In the genomic region with DNA sequence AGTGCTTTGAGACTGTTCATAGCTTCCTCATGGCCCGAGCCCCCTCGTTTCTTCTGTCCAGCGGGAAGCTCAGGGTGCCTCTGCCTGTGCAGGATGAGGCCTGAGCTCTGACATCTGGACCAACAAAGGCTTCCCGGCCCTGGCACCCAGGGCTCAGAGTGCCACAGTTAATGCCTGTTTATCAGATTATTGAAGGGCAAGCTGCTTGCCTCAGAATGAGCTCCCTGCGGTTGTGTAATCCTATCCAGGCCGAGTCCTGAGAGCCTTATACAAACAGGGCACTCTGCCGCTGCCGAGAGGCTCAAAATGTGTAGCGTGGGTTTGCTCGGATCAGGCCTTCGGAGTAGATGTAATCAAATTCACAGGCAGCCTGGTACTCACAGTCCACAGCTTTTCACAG, we compare ENCODE assay signal across 9 mouse cellular contexts.
DNase-seq lines count a peak whose midpoint lies in the region; ATAC-seq lines count a peak whose summit lies in the region.
"Had no signal": no experiment of that assay in that cellular context is flagged by ENCODE, and none has a peak within 500 bp of the region (broad histone marks: within the 10 kb centered on the region; RNA-seq: fewer than 3 reads in every experiment).

No protein-coding gene starts in this region.

- intact Hi-C loops in heart, postnatal 25 days (cut with DNase I) = no loop called here

- H3K36me3 ChIP-seq in liver, embryonic 13.5 days = no peaks in the 10 kb centered on the region
- no peaks in the 10 kb centered on the region for H3K36me3 ChIP-seq in neural tube, embryonic 11.5 days (ENCODE audit: control insufficient read depth, insufficient read depth, low read length)

- no peak overlapping the region for H3K4me3 ChIP-seq in liver, embryonic 13.5 days (replicated peaks)
- no peak overlapping the region for H3K4me3 ChIP-seq in neural tube, embryonic 11.5 days (ENCODE audit: low read depth, low read length)
- H3K4me3 ChIP-seq: megakaryocyte, embryonic 14.5 days had no signal

- WGBS in liver, embryonic 13.5 days (ENCODE audit: insufficient replicate concordance) = 52% methylated on average over 11 of the region's 11 CpGs
- WGBS in neural tube, embryonic 11.5 days = 42% methylated on average over 11 of the region's 11 CpGs

- ATAC-seq in liver, embryonic 13.5 days (ENCODE audit: low read depth) = 0 out of 2 replicates have a peak, but pooled peaks have one; percentile 26
- no peak for ATAC-seq in neural tube, embryonic 11.5 days (ENCODE audit: insufficient read depth, low FRiP score, low TSS enrichment)
- ATAC-seq in megakaryocyte, adult 5-6 weeks (ENCODE audit: poor library complexity, severe bottlenecking) = no peak

- no peak overlapping the region for H3K4me2 ChIP-seq in liver, embryonic 13.5 days
- H3K4me2 ChIP-seq in neural tube, embryonic 11.5 days (ENCODE audit: low read depth) = no peak overlapping the region

- no peak overlapping the region for H3K9ac ChIP-seq in liver, embryonic 13.5 days
- no peak overlapping the region for H3K9ac ChIP-seq in neural tube, embryonic 11.5 days (ENCODE audit: low read length)

- H3K27ac ChIP-seq in liver, embryonic 13.5 days = no peak overlapping the region
- H3K27ac ChIP-seq in neural tube, embryonic 11.5 days (ENCODE audit: low read depth, low read length) = 0 out of 2 replicates have a peak overlapping the region, but pooled peaks have one; percentile 14

- H3K27me3 ChIP-seq in liver, embryonic 13.5 days = no peaks in the 10 kb centered on the region
- H3K27me3 ChIP-seq in neural tube, embryonic 11.5 days (ENCODE audit: control insufficient read depth, insufficient read depth, low read length) = no peaks in the 10 kb centered on the region
- H3K27me3 ChIP-seq: megakaryocyte, embryonic 14.5 days had no signal

- peak; percentile 96 for DNase-seq in heart, adult 11 months
- DNase-seq in heart, postnatal 25 days (ENCODE audit: low spot score) = no peak
- peak; percentile 47 to 50 for DNase-seq in cerebellum, postnatal 25 days
- peak; percentile 62 for DNase-seq in gonadal fat pad, adult 2 months (ENCODE audit: low read depth)
- peak; percentile 17 for DNase-seq in kidney, adult 11 months
- DNase-seq in liver, embryonic 13.5 days = no peak
- peak; percentile 40 for DNase-seq in neural tube, embryonic 11.5 days (ENCODE audit: low spot score)

- H3K9me3 ChIP-seq in liver, embryonic 13.5 days (replicated peaks) = no peaks in the 10 kb centered on the region
- H3K9me3 ChIP-seq in neural tube, embryonic 11.5 days (ENCODE audit: control insufficient read depth, low read length) = no peaks in the 10 kb centered on the region

- H3K4me1 ChIP-seq in liver, embryonic 13.5 days (replicated peaks) = peaks cover 4% of the 10 kb centered on the region; the same call in 1 of the 2 replicates
- peaks cover 10% of the 10 kb centered on the region; the same call in 1 of the 2 replicates for H3K4me1 ChIP-seq in neural tube, embryonic 11.5 days (ENCODE audit: control insufficient read depth, insufficient read depth, low read length)
- H3K4me1 ChIP-seq: megakaryocyte, embryonic 14.5 days had no signal

Comparison
In these comparisons a context has a peak if more than half of its experiments do, and no peak if none do; other contexts are left out.
1. DNase-seq: peak in heart, adult 11 months (single experiment), cerebellum, postnatal 25 days (2 of 2), gonadal fat pad, adult 2 months (single experiment), kidney, adult 11 months (single experiment) and neural tube, embryonic 11.5 days (single experiment); none in heart, postnatal 25 days (single experiment) and liver, embryonic 13.5 days (single experiment).